Mouse (Mus musculus): ENCODE results near the gene Nphp3.

DNA sequence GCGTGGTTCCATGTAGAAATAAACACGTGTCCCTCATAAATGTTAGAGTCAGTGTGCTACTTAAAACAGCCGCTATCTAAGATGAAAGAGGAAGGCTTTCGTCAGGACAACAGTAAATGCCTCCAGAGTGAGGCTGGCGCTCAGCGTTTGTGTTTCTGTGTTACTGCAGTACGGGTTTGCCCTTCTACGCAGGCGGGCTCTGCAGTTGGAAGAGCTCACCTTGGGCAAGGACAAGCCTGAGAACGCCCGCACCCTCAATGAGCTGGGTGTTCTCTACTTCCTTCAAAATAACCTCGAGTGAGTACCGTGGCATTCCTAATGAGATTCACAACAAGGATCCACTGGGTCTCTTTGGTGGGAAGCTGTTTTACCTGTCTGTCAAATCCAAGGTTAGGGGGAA, 35.9 kb downstream of the Nphp3 start:
- TF ChIP-seq CTCF (IDR thresholded peaks at IDR 0.05; ENCODE audit: low read depth) (no peak), EP300 (IDR thresholded peaks at IDR 0.05; ENCODE audit: low read depth) (no peak)
